Mouse (Mus musculus) megakaryocyte progenitor cell, adult 5-6 weeks (primary cell): Measurements from ENCODE around the gene 4930583I09Rik. TPM values are rescaled to one million over a fixed set of nuclear protein-coding genes. Genes with fewer than 3 reads are reported as not detected.

Experiments used
- ATAC-seq: replicated peaks from 2 replicates; pipeline ENCODE4 v1.8.0; 2016; ENCODE audit warnings: mild to moderate bottlenecking, moderate TSS enrichment, inconsistent platforms; ENCODE audit not compliant: poor library complexity
- total RNA-seq, 2 experiments: library from RNA; stranded (forward) in 1 of 2; stranded (reverse) in 1 of 2; fragments of 157-497, 149-512 nt in 1 of 2; fragments of 200-1000 nt in 1 of 2; gene quantifications; 2 replicates each; pipeline versions ENCODE4 v1.2.3 to v1.2.4; 2015 to 2017

The 4930583I09Rik gene
- total RNA-seq (2015), result not detected in 2 replicates
- not detected in 2 replicates for total RNA-seq (2017)

GRCm38 (mm10) chr17:64835928-64836327, at the start of gene 4930583I09Rik:
Gene 4930583I09Rik (minus strand): TSS chr17:64836071.
- no peak for ATAC-seq

- no peak for ATAC-seq
These were observed 40.2 kb upstream of the 4930583I09Rik start for GRCm38 (mm10) chr17:64876111-64876510.

- peak; percentile 94 for ATAC-seq
These were observed 37.8 kb upstream of the 4930583I09Rik start for GRCm38 (mm10) chr17:64873651-64874072.

- ATAC-seq, result no peak
These were observed 27.9 kb upstream of the 4930583I09Rik start for GRCm38 (mm10) chr17:64863817-64864216.

- no peak for ATAC-seq
These were observed 25.1 kb upstream of the 4930583I09Rik start for GRCm38 (mm10) chr17:64860963-64861362.

GRCm38 (mm10) chr17:64858848-64859247, 23.0 kb upstream of the 4930583I09Rik start:
- ATAC-seq, result peak; percentile 95

- ATAC-seq, result no peak
These were observed 12.2 kb upstream of the 4930583I09Rik start for GRCm38 (mm10) chr17:64848031-64848430.

- ATAC-seq, result peak; percentile 52
These were observed 10.8 kb upstream of the 4930583I09Rik start for GRCm38 (mm10) chr17:64846654-64847053.

- no peak for ATAC-seq
These were observed 1.0 kb upstream of the 4930583I09Rik start for GRCm38 (mm10) chr17:64836892-64837291.

GRCm38 (mm10) chr17:64836352-64836751, 481 bp upstream of the 4930583I09Rik start:
- no peak for ATAC-seq

GRCm38 (mm10) chr17:64833906-64834490, 1.9 kb downstream of the 4930583I09Rik start:
- no peak for ATAC-seq

GRCm38 (mm10) chr17:64833071-64833470, 2.8 kb downstream of the 4930583I09Rik start:
- no peak for ATAC-seq

GRCm38 (mm10) chr17:64827482-64827881, 8.4 kb downstream of the 4930583I09Rik start:
- ATAC-seq, result no peak

GRCm38 (mm10) chr17:64826843-64827242, 9.0 kb downstream of the 4930583I09Rik start:
- no peak for ATAC-seq

GRCm38 (mm10) chr17:64822561-64822960, 13.3 kb downstream of the 4930583I09Rik start:
- no peak for ATAC-seq

- peak; percentile 97 for ATAC-seq
These were observed 14.9 kb downstream of the 4930583I09Rik start for GRCm38 (mm10) chr17:64820841-64821593.

GRCm38 (mm10) chr17:64816298-64816697, 19.6 kb downstream of the 4930583I09Rik start:
- ATAC-seq, result no peak

GRCm38 (mm10) chr17:64815806-64816205, 20.1 kb downstream of the 4930583I09Rik start:
- no peak for ATAC-seq

- ATAC-seq, result no peak
These were observed 22.3 kb downstream of the 4930583I09Rik start for GRCm38 (mm10) chr17:64813568-64813967.

GRCm38 (mm10) chr17:64806035-64806589, 29.8 kb downstream of the 4930583I09Rik start:
- no peak for ATAC-seq

GRCm38 (mm10) chr17:64804375-64805124, 31.3 kb downstream of the 4930583I09Rik start:
- ATAC-seq, result no peak
